Mouse (Mus musculus) ES-Bruce4 (cell line): ENCODE results near the gene Slc35f6.

Source experiments
- CTCF ChIP-seq: IDR thresholded peaks from one replicate; pipeline ENCODE4 v1.8.1; 2011; ENCODE audit warnings: low read depth, low read length
- EP300 ChIP-seq: IDR thresholded peaks from 2 replicates; pipeline ENCODE4 v1.6.1; 2011; ENCODE audit warnings: low read depth, low read length; ENCODE audit not compliant: insufficient read depth
- POLR2A ChIP-seq: IDR thresholded peaks from one replicate; pipeline ENCODE4 v1.8.1; 2011; ENCODE audit warnings: low read length; ENCODE audit not compliant: insufficient read depth

GRCm38 (mm10) chr5:30655526-30656195 lies 7.9 kb downstream of the Slc35f6 start:
- TF ChIP-seq EP300 (no peak), POLR2A (no peak), CTCF (no peak)
